Mouse (Mus musculus) forebrain, embryonic 13.5 days (tissue): ENCODE data around the gene Urb1. TPM values are rescaled to one million over a fixed set of nuclear protein-coding genes. Genes with fewer than 3 reads are reported as not detected.
"Not testable (repeated sequence)": the region's sequence is repeated elsewhere in the genome, so short reads cannot be mapped to it uniquely, and the experiment has no call there.

Experiments
- ATAC-seq: fragments of 200-750 bp; cut with Nextera tagmentation; 2 replicates; pipeline ENCODE4 v1.8.0; 2017
- H3K27ac ChIP-seq: fragments of 300-500 bp; sonication (generic); 2 replicates; pipeline ENCODE4 v1.5.1; 2015; ENCODE audit warnings: inconsistent platforms, mild to moderate bottlenecking, moderate library complexity
- H3K27me3 ChIP-seq: fragments of 300-500 bp; sonication (generic); 2 replicates; pipeline ENCODE4 v1.6.1; 2015; ENCODE audit warnings: mild to moderate bottlenecking, inconsistent platforms
- H3K36me3 ChIP-seq: fragments of 300-500 bp; sonication (generic); 2 replicates; pipeline ENCODE4 v1.6.1; 2015; ENCODE audit warnings: mild to moderate bottlenecking, inconsistent platforms; ENCODE audit not compliant: poor library complexity, severe bottlenecking
- H3K4me1 ChIP-seq: fragments of 300-500 bp; sonication (generic); 2 replicates; pipeline ENCODE4 v1.6.1; 2015; ENCODE audit warnings: inconsistent platforms
- H3K4me2 ChIP-seq: fragments of 300-500 bp; sonication (generic); 2 replicates; pipeline ENCODE4 v1.6.1; 2015; ENCODE audit warnings: inconsistent platforms, mild to moderate bottlenecking, moderate library complexity
- H3K4me3 ChIP-seq: fragments of 300-500 bp; sonication (generic); 2 replicates; pipeline ENCODE4 v1.5.1; 2015; ENCODE audit warnings: mild to moderate bottlenecking, inconsistent platforms
- H3K9ac ChIP-seq: fragments of 300-500 bp; sonication (generic); 2 replicates; pipeline ENCODE4 v1.6.1; 2015; ENCODE audit warnings: mild to moderate bottlenecking, inconsistent platforms
- H3K9me3 ChIP-seq: fragments of 300-500 bp; sonication (generic); replicated peaks from 2 replicates; pipeline ENCODE4 v1.6.1; 2016; ENCODE audit warnings: inconsistent platforms
- WGBS: fragments of 180-500 bp; shearing (Covaris S2); methylation state at CpG from one replicate; pipeline ENCODE4 v1.1.7; 2015; 5-methylcytosine and 5-hydroxymethylcytosine counted together
- polyA plus RNA-seq: library from polyadenylated mRNA; unstranded; fragments of >200 nt; fragmentation: Nextera tagmentation; extraction: Ambion mirVana; gene quantifications from 2 replicates; pipeline ENCODE4 v1.2.1, GENCODE M21; 2015

The Urb1 gene
- polyA plus RNA-seq, 1 experiment from 2014 or later: 8.8 TPM

DNA sequence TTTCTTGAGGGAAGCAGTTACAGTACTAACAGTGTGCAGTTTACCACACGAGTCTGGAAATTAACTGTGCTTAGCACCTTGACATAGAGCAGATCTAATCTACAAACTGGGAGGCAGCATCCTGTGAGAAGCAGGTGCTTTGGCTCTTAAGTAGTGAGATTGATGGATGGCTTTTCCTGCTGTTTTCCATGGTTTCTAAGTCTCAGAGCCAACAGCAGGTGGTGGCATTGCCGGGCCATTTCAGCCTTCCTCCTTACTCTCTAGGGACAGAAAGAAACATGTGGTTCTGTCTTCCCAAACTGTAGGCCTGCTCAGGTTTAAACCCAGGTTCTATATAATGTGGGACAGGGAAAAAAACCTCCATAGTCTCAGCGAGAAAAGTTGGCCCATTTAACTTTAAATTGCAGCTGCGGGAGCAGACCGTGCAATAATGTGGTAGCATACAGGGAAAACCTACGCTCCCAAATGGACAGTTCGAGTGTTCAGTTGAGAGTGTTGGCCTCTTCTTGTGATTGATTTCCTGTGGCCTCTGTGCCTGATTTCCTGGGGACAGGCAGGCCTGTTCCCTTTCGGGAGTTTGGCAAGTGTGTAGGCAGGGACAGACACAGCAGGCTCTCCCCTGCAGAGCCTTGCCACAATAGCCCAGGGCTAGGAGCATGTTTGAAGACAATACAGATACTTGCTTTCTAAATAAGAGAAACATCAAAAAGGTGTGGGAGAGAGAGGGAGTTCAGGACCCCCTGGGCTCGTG, 23.0 kb upstream of the Urb1 start:
- H3K27ac ChIP-seq: peak overlapping the region; percentile 48; the same call in 1 of the 2 replicates
- no peak overlapping the region; the same call in 1 of the 2 replicates for H3K4me3 ChIP-seq
- H3K36me3 ChIP-seq: no peaks in the 10 kb centered on the region
- H3K4me2 ChIP-seq: peak overlapping the region; percentile 92
- peaks cover 43% of the 10 kb centered on the region for H3K27me3 ChIP-seq
- H3K9ac ChIP-seq: peak overlapping the region; percentile 13; the same call in 1 of the 2 replicates
- H3K9me3 ChIP-seq: no peaks in the 10 kb centered on the region
- ATAC-seq: no peak
- WGBS: 26% methylated on average over 9 of the region's 9 CpGs
- H3K4me1 ChIP-seq: peaks cover 54% of the 10 kb centered on the region

DNA sequence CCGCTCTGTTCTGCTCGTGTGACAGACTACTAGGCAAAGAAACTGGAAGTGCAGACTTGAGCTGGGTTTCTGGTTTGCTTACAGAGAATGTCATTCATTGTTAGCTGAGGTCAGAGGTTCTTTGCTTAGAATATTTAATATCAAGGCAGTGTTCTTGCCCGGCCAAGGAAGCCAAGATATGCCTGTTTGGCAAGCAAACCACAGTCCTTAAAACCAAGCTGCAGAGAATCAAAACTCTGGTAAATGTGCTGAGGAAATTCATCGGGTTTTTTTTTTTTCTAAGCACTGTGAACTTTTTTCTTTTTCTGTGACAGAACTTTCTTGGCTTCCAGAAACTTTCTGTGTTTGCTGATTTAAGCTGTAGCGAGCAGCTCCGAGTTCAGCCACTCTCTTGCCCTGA, 22.3 kb upstream of the Urb1 start:
- Histone ChIP-seq H3K4me3 (peak overlapping the region; percentile 52), H3K9me3 (no peaks in the 10 kb centered on the region), H3K36me3 (no peaks in the 10 kb centered on the region), H3K27me3 (peaks cover 39% of the 10 kb centered on the region), H3K4me2 (peak overlapping the region; percentile 92), H3K4me1 (peaks cover 47% of the 10 kb centered on the region), H3K9ac (no peak overlapping the region), H3K27ac (no peak overlapping the region)
- no peak for ATAC-seq
- WGBS: 43% methylated on average over 6 of the region's 6 CpGs

DNA sequence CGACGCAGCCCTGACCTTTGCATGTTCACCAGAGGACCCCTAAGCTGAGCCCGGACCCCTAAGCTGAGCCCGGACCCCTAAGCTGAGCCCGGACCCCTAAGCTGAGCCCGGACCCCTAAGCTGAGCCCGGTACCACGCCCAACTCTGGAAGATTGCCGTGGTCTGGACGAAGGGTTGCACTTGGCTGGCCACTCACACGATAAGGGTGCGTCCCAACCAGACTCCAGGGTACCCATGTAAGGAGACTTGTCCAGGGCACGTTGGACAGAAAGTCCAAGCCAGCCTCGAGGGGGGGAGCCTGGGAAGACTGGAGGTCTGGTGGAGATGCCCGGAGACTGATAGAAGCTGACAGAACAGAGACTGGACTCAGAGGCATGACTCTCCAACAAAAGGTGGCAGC, 21.5 kb upstream of the Urb1 start:
- Histone ChIP-seq H3K4me1 (peaks cover 45% of the 10 kb centered on the region), H3K36me3 (no peaks in the 10 kb centered on the region), H3K27me3 (peaks cover 39% of the 10 kb centered on the region), H3K4me2 (peak overlapping the region; percentile 92), H3K27ac (no peak overlapping the region), H3K9ac (peak overlapping the region; percentile 67; the same call in 1 of the 2 replicates), H3K9me3 (no peaks in the 10 kb centered on the region), H3K4me3 (peak overlapping the region; percentile 52)
- WGBS: 16% methylated on average over 15 of the region's 15 CpGs
- ATAC-seq: no peak

DNA sequence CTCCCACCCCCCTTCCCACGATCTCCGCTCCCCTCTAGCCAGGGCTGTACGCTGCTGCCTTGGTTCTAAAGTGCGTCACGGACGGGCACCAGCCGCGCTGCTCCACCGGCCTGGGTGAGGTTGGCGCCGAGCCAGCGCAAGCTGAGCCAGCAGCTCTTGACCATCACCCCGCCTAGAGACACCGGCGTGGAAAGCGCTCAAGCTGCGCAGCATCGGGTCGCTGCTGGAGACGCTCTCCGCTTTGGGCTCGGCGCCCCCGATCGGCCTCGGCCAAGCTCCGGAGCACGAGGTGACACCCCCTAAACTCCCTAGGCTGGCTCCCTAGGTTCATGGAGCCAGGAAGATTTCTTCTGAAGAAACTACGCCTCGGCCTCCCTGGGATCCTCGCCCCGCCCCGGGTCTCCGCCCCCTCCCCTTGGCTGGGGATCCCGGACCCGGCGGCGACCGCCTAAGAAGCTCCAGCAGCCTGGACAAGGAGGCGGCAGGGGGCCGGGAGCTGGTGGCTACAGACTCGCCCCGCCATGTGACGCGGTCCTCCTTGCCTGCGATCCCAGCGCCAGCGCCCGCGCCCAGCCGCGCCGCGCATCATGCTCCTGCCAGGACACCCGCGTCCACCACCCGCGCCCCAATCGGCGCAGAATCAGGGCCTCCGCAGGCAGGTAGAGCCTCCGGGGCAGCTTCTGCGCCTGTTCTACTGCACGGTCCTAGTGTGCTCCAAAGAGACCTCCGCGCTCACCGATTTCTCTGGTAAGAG, 20.6 kb upstream of the Urb1 start:
- no peak overlapping the region for H3K27ac ChIP-seq

DNA sequence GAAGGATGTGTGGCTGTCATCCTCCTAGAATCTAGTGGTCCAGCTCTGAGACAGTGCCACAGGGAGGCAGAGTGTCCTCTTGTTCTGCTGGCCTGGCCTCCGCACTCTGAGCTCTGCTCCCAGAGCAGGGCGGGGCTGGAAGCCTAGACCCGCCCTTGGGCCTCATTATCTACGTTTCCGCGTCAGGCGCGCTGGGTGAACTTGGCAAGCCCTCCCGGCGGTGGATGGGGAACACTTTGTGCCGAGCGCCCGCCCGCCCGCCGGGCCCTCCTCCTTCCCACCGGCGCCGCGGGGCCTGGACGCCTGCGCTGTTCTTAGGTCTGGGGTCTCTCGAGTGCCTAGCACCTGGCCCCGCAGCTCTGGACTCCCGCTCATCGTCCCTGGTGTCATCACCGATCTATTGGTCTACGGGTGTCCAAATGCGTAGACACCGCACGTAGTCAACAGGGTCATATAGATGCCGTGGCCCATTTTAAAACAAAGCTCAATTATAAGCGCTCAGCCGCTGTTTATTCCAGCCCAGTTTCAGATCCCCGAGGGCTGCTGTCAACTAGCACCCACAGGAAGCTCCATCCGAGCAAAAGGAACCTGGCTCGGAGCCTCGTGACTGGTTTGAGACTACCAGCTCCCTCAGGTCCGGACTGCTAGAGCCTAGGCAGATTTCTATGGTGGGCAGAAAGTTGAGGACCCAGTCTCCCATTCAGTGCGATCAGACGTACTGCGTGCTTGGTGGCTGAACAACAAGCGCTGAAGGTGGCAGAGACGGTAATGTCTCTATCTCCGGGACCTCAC, 19.9 kb upstream of the Urb1 start:
- H3K27ac ChIP-seq: peak overlapping the region; percentile 35
- under 1% methylated on average over 45 of the region's 45 CpGs for WGBS

More for the DNA sequence above, 20.6 kb upstream of the Urb1 start:
- Histone ChIP-seq H3K4me3 (peak overlapping the region; percentile 52), H3K36me3 (no peaks in the 10 kb centered on the region), H3K9ac (peak overlapping the region; percentile 67), H3K4me1 (peaks cover 45% of the 10 kb centered on the region), H3K4me2 (peak overlapping the region; percentile 92), H3K9me3 (no peaks in the 10 kb centered on the region), H3K27me3 (peaks cover 39% of the 10 kb centered on the region)
- peak; percentile 81 for ATAC-seq
- under 1% methylated on average over 61 of the region's 67 CpGs for WGBS

DNA sequence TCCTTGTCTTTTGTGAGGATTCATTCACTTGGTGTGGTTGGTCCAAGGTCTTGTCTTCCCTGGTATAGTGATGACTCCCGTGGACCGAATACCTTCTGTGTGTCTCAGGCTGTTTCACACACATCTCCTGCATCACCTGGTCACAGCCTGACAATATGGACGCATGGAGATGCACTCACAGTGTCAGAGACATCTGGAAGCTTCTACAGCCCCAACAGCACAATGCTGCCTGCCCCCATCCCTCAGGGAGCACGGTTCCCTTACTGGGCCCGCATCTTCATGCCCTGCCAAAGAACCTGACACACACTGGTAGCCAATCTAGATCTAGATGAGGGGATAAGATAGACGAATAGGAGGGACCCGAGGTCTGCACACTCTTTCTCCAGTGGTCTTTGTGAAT, 18.9 kb upstream of the Urb1 start:
- Histone ChIP-seq H3K36me3 (no peaks in the 10 kb centered on the region), H3K4me3 (no peak overlapping the region), H3K9ac (no peak overlapping the region), H3K4me1 (peaks cover 45% of the 10 kb centered on the region), H3K27ac (no peak overlapping the region), H3K27me3 (peaks cover 39% of the 10 kb centered on the region), H3K4me2 (no peak overlapping the region), H3K9me3 (no peaks in the 10 kb centered on the region)
- 87% methylated on average over 7 of the region's 7 CpGs for WGBS
- no peak for ATAC-seq

More for the DNA sequence above, 19.9 kb upstream of the Urb1 start:
- Histone ChIP-seq H3K27me3 (peaks cover 39% of the 10 kb centered on the region), H3K4me1 (peaks cover 45% of the 10 kb centered on the region), H3K4me3 (peak overlapping the region; percentile 52), H3K4me2 (peak overlapping the region; percentile 92), H3K36me3 (no peaks in the 10 kb centered on the region), H3K9ac (peak overlapping the region; percentile 67), H3K9me3 (no peaks in the 10 kb centered on the region)
- ATAC-seq: peak; percentile 81

DNA sequence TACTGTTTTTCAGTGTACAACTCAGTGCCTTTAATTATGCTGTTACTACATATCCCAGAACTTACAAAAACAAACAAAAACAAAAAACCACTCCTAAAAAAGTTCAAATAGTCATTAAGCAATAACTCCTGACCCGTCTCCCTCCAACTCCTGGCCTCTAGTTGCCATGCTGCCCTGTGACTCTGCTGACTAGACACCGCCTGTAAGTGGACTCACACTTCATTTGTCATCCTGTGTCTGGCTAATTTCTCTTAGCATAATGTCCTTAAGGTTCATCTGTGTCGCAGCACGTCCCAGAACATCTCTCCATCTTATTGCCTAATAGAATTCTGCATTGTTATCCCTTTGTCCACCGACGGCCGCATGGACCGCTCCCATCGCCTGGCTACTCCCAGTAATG, 17.3 kb upstream of the Urb1 start:
- peaks cover 30% of the 10 kb centered on the region for H3K27me3 ChIP-seq
- H3K9me3 ChIP-seq: no peaks in the 10 kb centered on the region
- no peak for ATAC-seq
- H3K4me1 ChIP-seq: peaks cover 30% of the 10 kb centered on the region
- no peak overlapping the region for H3K4me2 ChIP-seq
- H3K36me3 ChIP-seq: no peaks in the 10 kb centered on the region
- no peak overlapping the region for H3K27ac ChIP-seq
- H3K9ac ChIP-seq: no peak overlapping the region
- 87% methylated on average over 9 of the region's 9 CpGs for WGBS
- H3K4me3 ChIP-seq: no peak overlapping the region

DNA sequence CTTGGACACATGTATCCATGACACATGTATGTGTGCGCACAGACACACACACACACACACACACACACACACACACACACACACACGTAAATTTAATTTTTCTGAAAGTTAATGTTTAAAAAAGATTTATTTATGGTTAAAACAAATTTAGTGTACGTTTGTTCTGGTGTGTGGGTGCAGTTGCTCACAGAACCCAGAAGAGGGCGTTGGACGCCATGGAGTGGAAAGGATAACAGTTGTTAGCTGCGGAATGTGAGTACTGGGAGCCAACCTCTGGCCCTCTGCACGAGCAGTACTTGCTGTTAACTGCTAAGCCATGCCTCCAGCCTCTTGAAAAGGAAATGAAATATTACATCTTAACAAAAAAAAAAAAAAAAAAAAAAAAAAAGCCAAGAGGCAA, 16.2 kb upstream of the Urb1 start, which contains the start of gene Eva1c:
Eva1c (plus strand) TSS at position 263 of the 400 bp plus-strand sequence.
- Histone ChIP-seq H3K4me3 (no peak within 1 kb of the TSS), H3K36me3 (no peaks in the 10 kb centered on the region), H3K27ac (no peak within 1 kb of the TSS), H3K9me3 (no peaks in the 10 kb centered on the region), H3K4me1 (peaks cover 19% of the 10 kb centered on the region), H3K27me3 (peaks cover 20% of the 10 kb centered on the region), H3K9ac (no peak within 1 kb of the TSS), H3K4me2 (no peak within 1 kb of the TSS)
- no peak for ATAC-seq
- WGBS: 67% methylated on average over 7 of the region's 7 CpGs

DNA sequence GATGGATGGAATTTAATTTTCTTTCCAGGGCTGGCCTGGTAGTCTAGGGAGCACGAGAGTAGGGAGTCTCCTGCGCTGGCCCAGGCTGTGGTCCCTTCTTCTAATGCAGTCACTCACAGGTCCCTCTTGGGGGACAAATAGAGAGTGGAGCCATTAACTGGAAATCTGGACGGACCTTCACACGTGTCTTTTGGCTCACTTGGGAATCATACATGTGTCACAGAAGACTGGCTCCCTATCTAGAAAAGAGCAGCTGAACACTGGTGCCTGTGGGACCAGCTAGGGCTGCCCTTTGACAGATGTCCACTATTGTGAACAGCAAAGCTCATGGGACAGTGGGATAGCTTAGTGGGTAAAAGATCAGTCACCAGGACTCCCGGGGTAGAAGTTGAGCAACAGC, 15.8 kb upstream of the Urb1 start:
- Histone ChIP-seq H3K9me3 (no peaks in the 10 kb centered on the region), H3K27me3 (peaks cover 16% of the 10 kb centered on the region), H3K4me1 (peaks cover 15% of the 10 kb centered on the region), H3K4me3 (no peak overlapping the region), H3K27ac (no peak overlapping the region), H3K4me2 (no peak overlapping the region), H3K9ac (no peak overlapping the region), H3K36me3 (no peaks in the 10 kb centered on the region)
- 88% methylated on average over 5 of the region's 5 CpGs for WGBS
- no peak for ATAC-seq

DNA sequence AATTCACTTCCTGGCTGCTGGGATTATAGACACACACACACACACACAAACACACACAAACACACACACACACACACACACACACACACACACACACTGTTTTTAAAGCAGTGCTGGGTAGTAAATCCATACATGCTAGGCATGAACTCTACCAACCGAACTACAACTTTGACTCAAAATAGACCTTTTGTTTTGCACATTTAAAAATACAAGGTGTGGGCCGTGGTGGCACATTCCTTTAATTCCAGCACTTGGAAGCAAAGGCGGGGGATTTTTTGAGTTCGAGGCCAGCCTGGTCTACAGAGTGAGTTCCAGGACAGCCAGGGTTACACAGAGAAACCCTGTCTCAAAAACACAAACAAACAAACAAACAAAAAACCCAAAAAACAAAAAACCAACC, 13.8 kb upstream of the Urb1 start:
- 86% methylated on average over 4 of the region's 4 CpGs for whole genome bisulfite sequencing

DNA sequence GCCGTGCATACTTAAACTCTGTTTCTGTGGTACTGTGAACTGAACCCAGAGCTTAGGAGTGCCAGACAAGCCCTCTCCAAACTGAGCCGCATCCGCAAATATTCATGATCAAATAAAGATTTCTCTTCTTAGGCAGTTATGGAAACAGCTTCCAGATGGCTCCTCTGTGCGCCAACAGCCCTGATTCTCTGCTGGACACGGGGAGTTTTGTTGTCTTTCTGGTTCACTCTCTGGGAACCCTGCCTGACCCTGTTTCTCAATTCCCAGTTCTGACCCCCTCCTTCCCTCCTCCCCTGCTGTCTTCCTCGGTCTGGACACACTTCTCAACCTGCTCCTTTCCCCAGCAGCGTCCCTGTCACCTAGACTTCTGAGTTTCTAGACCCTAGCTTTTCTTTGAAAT, 12.8 kb upstream of the Urb1 start:
- Histone ChIP-seq H3K9ac (no peak overlapping the region), H3K4me2 (no peak overlapping the region), H3K27me3 (no peaks in the 10 kb centered on the region), H3K27ac (no peak overlapping the region), H3K4me1 (no peaks in the 10 kb centered on the region), H3K4me3 (no peak overlapping the region), H3K36me3 (no peaks in the 10 kb centered on the region), H3K9me3 (no peaks in the 10 kb centered on the region)
- ATAC-seq: no peak
- 73% methylated on average over 7 of the region's 7 CpGs for WGBS

More for the DNA sequence above, 13.8 kb upstream of the Urb1 start:
- not testable (repeated sequence) for H3K27me3 ChIP-seq, H3K4me2 ChIP-seq, H3K4me1 ChIP-seq, H3K4me3 ChIP-seq, H3K9me3 ChIP-seq, H3K36me3 ChIP-seq, H3K9ac ChIP-seq, H3K27ac ChIP-seq, ATAC-seq
